Mouse (Mus musculus): Measurements from ENCODE around the gene Vwa3b.

- no peak for TF ChIP-seq POLR2A (IDR thresholded peaks at IDR 0.05; ENCODE audit: low read depth, low read length)
- TF ChIP-seq CTCF (IDR thresholded peaks at IDR 0.05; ENCODE audit: extremely low read depth, insufficient read length, insufficient replicate concordance, low read depth, low read length), result no peak
Observed at GRCm38 (mm10) chr1:37115847-37116246, 89.5 kb downstream of the Vwa3b start.
